Mouse (Mus musculus) left cerebral cortex, postnatal 10 days (tissue): ENCODE measurements around the gene H2afy. TPM values are rescaled to one million over a fixed set of nuclear protein-coding genes. Genes with fewer than 3 reads are reported as not detected.
"Not testable (repeated sequence)": the region's sequence is repeated elsewhere in the genome, so short reads cannot be mapped to it uniquely, and the experiment has no call there.

Source experiments
- DNase-seq, 2 experiments: peaks; one replicate each; pipeline ENCODE4 v3.0.0; 2021 to 2022; ENCODE audit warnings: low spot score in 2 of 2, mixed read lengths in 1 of 2; ENCODE audit errors: extremely low spot score in 1 of 2
- intact Hi-C: fragments of 180-260 bp; cut with DNase I; formaldehyde crosslinking; loops from one replicate; pipeline ENCODE4 v1.15.1; 2025
- total RNA-seq, 2 experiments: library from RNA; stranded (reverse); gene quantifications; 2 replicates each; pipeline ENCODE4 v1.2.3; 2021

The H2afy gene
- total RNA-seq, 2 experiments from 2014 or later, result 86.3 to 92.1 TPM

DNA sequence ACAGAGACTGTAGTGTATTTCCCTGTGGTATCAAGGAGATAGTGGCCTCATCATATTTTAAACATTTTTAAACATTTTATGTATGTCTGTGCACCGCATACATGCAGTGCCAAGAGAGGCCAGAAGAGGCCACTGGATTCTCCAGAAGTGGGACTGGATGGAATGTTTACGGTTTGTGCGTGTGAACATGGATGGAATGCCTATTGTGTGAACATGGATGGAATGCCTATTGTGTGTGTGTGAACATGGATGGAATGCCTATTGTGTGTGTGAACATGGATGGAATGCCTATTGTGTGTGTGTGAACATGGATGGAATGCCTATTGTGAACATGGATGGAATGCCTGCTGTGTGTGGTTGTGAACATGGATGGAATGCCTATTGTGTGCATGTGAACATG lies 93.9 kb downstream of the H2afy start:
- intact Hi-C loops, result no loop called here
- no peak for DNase-seq

- DNase-seq, result no peak
Measured at GRCm38 (mm10) chr13:56040621-56041020, 95.5 kb downstream of the H2afy start.

DNA sequence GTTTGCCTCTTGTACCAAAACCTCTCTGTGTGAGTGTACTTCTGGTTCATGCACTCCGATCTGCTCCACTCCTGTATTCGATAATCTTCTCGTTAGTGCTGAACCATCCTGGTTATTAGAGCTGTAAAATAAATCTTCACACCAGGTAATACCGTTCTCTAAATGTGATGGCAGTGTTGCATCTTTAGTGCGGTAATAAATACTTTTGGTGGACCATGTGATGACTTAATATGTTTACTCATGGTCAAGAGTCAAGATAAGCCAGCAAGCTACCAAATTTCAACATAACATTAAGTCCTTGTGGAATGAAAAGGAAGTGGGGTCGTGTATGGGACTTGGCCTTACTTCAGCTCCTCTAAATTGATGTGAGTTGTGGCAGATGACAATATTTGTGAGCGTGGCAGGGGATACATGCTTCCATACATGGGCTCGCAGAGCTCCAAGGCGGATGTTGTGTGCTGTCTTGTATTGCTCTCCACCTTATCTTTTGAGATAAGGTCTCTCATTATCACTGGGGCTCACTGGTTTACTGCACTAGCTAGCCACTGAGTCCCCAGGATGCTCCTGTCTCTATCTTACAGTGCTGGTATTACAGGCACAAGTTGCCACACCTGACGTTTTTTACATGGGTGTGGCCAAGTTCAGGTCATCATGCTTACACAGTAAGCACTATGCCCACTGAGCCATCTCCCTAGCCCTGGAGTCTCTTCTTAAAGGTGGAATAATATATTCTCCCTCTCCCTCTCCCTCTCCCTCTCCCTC lies 96.4 kb downstream of the H2afy start:
- DNase-seq, result no peak
- intact Hi-C loops, result no loop called here

More at GRCm38 (mm10) chr13:56040621-56041020, 95.5 kb downstream of the H2afy start:
- intact Hi-C loops, result no loop called here

DNA sequence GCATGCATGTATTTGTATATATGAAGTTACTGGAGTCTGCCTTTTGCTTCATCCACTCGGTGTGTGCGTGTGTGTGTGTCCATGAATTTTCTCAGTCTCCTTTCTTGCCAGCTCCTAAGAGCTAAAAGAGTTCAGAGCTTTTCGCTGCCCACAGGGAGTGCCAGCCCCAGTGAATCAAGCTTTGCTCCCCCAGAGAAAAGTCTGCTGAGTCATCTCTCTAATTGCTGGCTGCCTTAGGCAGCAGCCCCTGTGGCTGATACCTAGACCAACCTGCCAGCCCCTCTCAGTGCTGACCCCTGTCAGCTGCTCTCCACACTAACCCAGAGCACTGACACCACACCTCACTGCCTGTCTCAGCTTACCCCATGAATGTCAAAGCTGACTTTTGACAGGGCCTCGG lies 107.2 kb downstream of the H2afy start:
- intact Hi-C loops, result no loop called here
- no peak for DNase-seq

DNA sequence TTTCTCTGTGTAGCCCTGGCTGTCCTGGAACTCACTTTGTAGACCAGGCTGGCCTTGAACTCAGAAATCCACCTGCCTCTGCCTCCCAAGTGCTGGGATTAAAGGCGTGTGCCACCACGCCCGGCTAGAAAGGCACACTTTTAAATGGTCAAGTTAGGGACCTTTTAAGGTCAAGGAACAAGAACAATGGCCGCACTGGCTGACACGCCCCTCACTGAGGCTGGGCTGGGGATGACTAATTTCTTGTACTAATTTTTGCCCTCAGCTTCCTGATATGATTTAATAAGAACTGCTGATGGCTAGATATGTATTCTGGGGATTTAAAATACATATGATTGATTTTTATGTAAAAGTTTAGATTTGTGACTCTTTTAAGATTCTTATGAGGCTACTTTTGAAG lies 108.2 kb downstream of the H2afy start:
- DNase-seq, intact Hi-C loops: not testable (repeated sequence)

GRCm38 (mm10) chr13:56026623-56027022 lies 109.5 kb downstream of the H2afy start:
- intact Hi-C loops, result no loop called here
- no peak for DNase-seq

DNA sequence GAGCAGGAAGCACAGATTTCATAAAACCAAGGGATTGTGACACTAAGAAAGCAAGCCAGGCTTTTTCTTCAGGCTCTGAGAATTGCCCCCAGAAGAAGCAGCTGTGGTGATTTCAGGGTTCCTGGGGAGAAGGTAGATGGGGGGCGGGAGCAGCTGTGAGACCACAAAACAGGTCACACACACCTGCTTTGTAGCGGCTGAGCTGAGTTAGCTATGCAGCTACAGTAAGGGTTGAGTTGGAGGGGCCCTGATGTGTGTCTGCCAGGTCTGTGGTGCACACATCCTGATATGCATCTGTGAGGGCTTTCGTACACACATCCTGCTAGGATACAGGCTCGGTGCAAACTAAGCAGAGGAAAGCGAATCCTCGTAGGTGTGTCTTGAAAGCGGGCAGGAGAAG lies 110.1 kb downstream of the H2afy start:
- DNase-seq, result no peak

GRCm38 (mm10) chr13:56025027-56025410 lies 111.1 kb downstream of the H2afy start:
- intact Hi-C loops, result no loop called here
- DNase-seq, result no peak

More for the DNA sequence above, 110.1 kb downstream of the H2afy start:
- intact Hi-C loops, result no loop called here

- intact Hi-C loops, result no loop called here
- no peak for DNase-seq
Measured at GRCm38 (mm10) chr13:56024410-56025026, 111.6 kb downstream of the H2afy start.

Other genes starting within 250 kb of the H2afy start
- gene Tifab, start 42.5 kb upstream of the H2afy start, total RNA-seq, result 1 to 10 TPM; 2.0 to 2.1 TPM
- not detected for gene Neurog1, start 115.8 kb upstream of the H2afy start, total RNA-seq
- 100 to 1,000 TPM in 1 of 2 experiments, 10 to 100 TPM in 1; 99.1 to 109 TPM for gene Cxcl14, start 160.2 kb upstream of the H2afy start, total RNA-seq